Mouse (Mus musculus): ENCODE measurements around the gene Med22.

GRCm38 (mm10) chr2:26916738-26917137 is 6.3 kb upstream of the Med22 start:
- TF ChIP-seq EP300 (IDR thresholded peaks at IDR 0.05): no peak
- TF ChIP-seq CTCF (IDR thresholded peaks at IDR 0.05): no peak

Data from lung, postnatal 0 days (tissue).